17 mouse cellular contexts compared by ENCODE assay signal in the genomic region with DNA sequence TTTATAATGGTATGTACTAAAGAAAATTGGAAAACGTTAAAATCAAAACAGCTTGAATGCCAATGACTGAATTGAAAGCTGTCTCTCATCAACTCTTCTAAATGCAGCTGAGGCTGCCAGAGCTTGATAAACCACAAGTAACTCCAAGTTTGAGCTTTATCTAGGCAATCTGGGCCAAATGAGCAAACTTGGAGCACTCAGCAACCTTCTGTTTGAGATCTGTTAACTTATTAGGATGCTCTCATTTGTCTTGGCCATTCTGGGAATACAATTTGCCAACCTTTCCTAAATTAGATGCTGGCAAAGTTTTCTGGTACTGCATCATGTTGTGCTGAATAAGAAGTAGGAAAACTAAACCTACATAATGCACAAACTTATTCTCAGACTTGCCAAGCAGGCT. TPM values are rescaled to one million over a fixed set of nuclear protein-coding genes. Genes with fewer than 3 reads are reported as not detected.
"Had no signal": no experiment of that assay in that cellular context is flagged by ENCODE, and none has a peak within 500 bp of the region (broad histone marks: within the 10 kb centered on the region; RNA-seq: fewer than 3 reads in every experiment).

No protein-coding gene starts in this region.

- H3K27me3 ChIP-seq: kidney, embryonic 15.5 days; limb, embryonic 12.5 days; liver, embryonic 13.5 days; lung, embryonic 15.5 days; midbrain, embryonic 13.5 days; neural tube, embryonic 15.5 days had no signal

- H3K9me3 ChIP-seq: kidney, embryonic 15.5 days; limb, embryonic 12.5 days; liver, embryonic 13.5 days; lung, embryonic 15.5 days; midbrain, embryonic 13.5 days; neural tube, embryonic 15.5 days had no signal

- H3K36me3 ChIP-seq: kidney, embryonic 15.5 days; limb, embryonic 12.5 days; liver, embryonic 13.5 days; lung, embryonic 15.5 days; midbrain, embryonic 13.5 days; neural tube, embryonic 15.5 days had no signal

- H3K9ac ChIP-seq: kidney, embryonic 15.5 days; limb, embryonic 12.5 days; liver, embryonic 13.5 days; liver, postnatal 0 days; lung, embryonic 15.5 days; midbrain, embryonic 13.5 days; neural tube, embryonic 15.5 days had no signal

- H3K4me2 ChIP-seq: kidney, embryonic 15.5 days; limb, embryonic 12.5 days; liver, embryonic 13.5 days; lung, embryonic 15.5 days; midbrain, embryonic 13.5 days; neural tube, embryonic 15.5 days had no signal

- H3K4me3 ChIP-seq: kidney, embryonic 15.5 days; limb, embryonic 12.5 days; liver, embryonic 13.5 days; lung, embryonic 15.5 days; midbrain, embryonic 13.5 days; myocyte; neural tube, embryonic 15.5 days had no signal

- DNase-seq: kidney, adult 2 months; kidney, postnatal 14 days; liver; liver, embryonic 13.5 days; liver, postnatal 0 days; lung, postnatal 14 days; right cerebral cortex, adult 18-20 months; right cerebral cortex, postnatal 25 days; thymus, postnatal 36 days had no signal

- ATAC-seq: liver, postnatal 0 days; midbrain, embryonic 13.5 days had no signal

- H3K27ac ChIP-seq: kidney, embryonic 15.5 days; limb, embryonic 12.5 days; liver, embryonic 13.5 days; lung, embryonic 15.5 days; midbrain, embryonic 13.5 days; neural tube, embryonic 15.5 days had no signal

- H3K4me1 ChIP-seq: kidney, embryonic 15.5 days; limb, embryonic 12.5 days; liver, embryonic 13.5 days; lung, embryonic 15.5 days; midbrain, embryonic 13.5 days; neural tube, embryonic 15.5 days had no signal

RNA-seq across cellular contexts. Expression of gene Tmem196, which starts 55.6 kb away (rescaled TPM):
- total RNA-seq: megakaryocyte-erythroid progenitor cell, adult 5-6 weeks had no signal
- polyA plus RNA-seq: kidney, adult 2 months; liver, embryonic 13.5 days; liver, postnatal 0 days; small intestine, adult 2 months had no signal
